Mouse (Mus musculus) ES-E14 (cell line): ENCODE results near the gene Acin1. TPM values are rescaled to one million over a fixed set of nuclear protein-coding genes. Genes with fewer than 3 reads are reported as not detected.

Experiments
- DNase-seq: peaks from one replicate; pipeline ENCODE4 v3.0.0-alpha.2; 2013; ENCODE audit warnings: low read depth, low spot score
- H3K27ac ChIP-seq: 2 replicates; pipeline ENCODE4 v1.5.1; 2012; ENCODE audit warnings: low read depth, mild to moderate bottlenecking, low read length, moderate library complexity, mixed read lengths; ENCODE audit not compliant: poor library complexity, insufficient read depth, severe bottlenecking
- H3K36me3 ChIP-seq: 2 replicates; pipeline ENCODE4 v1.6.1; 2012; ENCODE audit warnings: mild to moderate bottlenecking, low read length, moderate library complexity, mixed read lengths; ENCODE audit not compliant: control insufficient read depth, poor library complexity, insufficient read depth, severe bottlenecking
- H3K4me1 ChIP-seq, 2 experiments: fragments of 150-350 bp in 1 of 2; sonication (generic) in 1 of 2; 2 replicates each; pipeline ENCODE4 v1.6.1; 2012; ENCODE audit warnings: low read length in 2 of 2, mild to moderate bottlenecking in 1 of 2, mixed read lengths in 1 of 2; ENCODE audit not compliant: control insufficient read depth in 2 of 2, insufficient read depth in 2 of 2, poor library complexity in 1 of 2
- H3K4me3 ChIP-seq, 2 experiments: fragments of 150-350 bp in 1 of 2; sonication (generic) in 1 of 2; 2 replicates each; pipeline ENCODE4 v1.5.1; 2012; ENCODE audit warnings: low read length in 2 of 2, low read depth in 1 of 2, mild to moderate bottlenecking in 1 of 2, mixed read lengths in 1 of 2; ENCODE audit not compliant: insufficient read depth in 1 of 2, poor library complexity in 1 of 2, severe bottlenecking in 1 of 2
- H3K9ac ChIP-seq: 2 replicates; pipeline ENCODE4 v1.6.1; 2012; ENCODE audit warnings: low read depth, mild to moderate bottlenecking, low read length, mixed read lengths; ENCODE audit not compliant: poor library complexity, insufficient read depth, severe bottlenecking
- H3K9me3 ChIP-seq: fragments of 150-350 bp; sonication (generic); 2 replicates; pipeline ENCODE4 v1.6.1; 2012; ENCODE audit warnings: low read depth, mild to moderate bottlenecking, low read length; ENCODE audit not compliant: control insufficient read depth, insufficient read depth
- CHD2 ChIP-seq: IDR thresholded peaks from 2 replicates; pipeline ENCODE4 v1.6.1; 2014; ENCODE audit warnings: mild to moderate bottlenecking, low read depth, low read length, inconsistent platforms
- HCFC1 ChIP-seq: IDR thresholded peaks from 2 replicates; pipeline ENCODE4 v1.6.1; 2012; ENCODE audit warnings: low read length, inconsistent platforms, borderline replicate concordance; ENCODE audit not compliant: insufficient read depth
- MAFK ChIP-seq: IDR thresholded peaks from 2 replicates; pipeline ENCODE4 v1.6.1; 2014; ENCODE audit warnings: mild to moderate bottlenecking, low read depth, low read length, inconsistent platforms; ENCODE audit not compliant: insufficient read depth
- ZC3H11A ChIP-seq: IDR thresholded peaks from 2 replicates; pipeline ENCODE4 v1.6.1; 2012; ENCODE audit warnings: low read depth, mild to moderate bottlenecking, inconsistent platforms, low read length, borderline replicate concordance
- ZNF384 ChIP-seq: IDR thresholded peaks from 2 replicates; pipeline ENCODE4 v1.6.1; 2012; ENCODE audit warnings: low read depth, low read length, inconsistent platforms
- in situ Hi-C, 2 experiments: fragments of 600-800 bp; cut with MboI; formaldehyde crosslinking; loops; one replicate each; pipeline ENCODE4 v1.15.1; 2025; ENCODE audit warnings: low sequenced_read_pairs in 2 of 2, inconsistent platforms in 1 of 2; ENCODE audit not compliant: unreplicated experiment in 2 of 2
- total RNA-seq: library from RNA; depleted of rRNA; stranded (reverse); fragments of 300-350 nt; gene quantifications from 2 replicates; pipeline ENCODE4 v1.2.3, GENCODE M21; 2012

The Acin1 gene
- total RNA-seq, 1 experiment: 121 TPM

DNA sequence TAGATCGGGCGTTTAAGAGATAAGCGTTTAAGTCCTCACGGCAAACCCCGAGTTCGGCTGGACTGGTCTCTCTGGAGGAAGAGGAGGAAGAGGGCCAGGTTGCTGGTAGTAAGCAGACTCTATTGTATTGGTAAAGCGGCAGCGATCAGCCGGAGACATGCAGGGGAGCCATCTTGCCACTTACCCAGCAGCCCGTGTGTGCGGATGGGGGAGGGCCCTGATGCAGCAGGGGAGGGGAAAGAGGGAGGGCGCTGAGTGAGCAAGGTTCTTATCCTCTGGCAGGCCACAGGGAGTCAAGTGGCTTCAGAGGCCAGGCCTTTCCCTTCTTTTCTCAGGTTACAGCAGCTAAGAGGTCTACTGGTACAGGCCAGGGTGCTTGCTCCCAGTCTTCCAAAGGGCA is 33.2 kb downstream of the Acin1 start:
- TF ChIP-seq ZNF384 (no peak), ZC3H11A (no peak), MAFK (0 out of 2 replicates have a peak, but pooled peaks have one; percentile 14), CHD2 (no peak), HCFC1 (no peak)
- Histone ChIP-seq H3K27ac (peak overlapping the region; percentile 94), H3K9me3 (no peaks in the 10 kb centered on the region), H3K4me1 (peaks cover 5 to 12% of the 10 kb centered on the region in 2 experiments; a peak in 3 of 4 replicates), H3K4me3 (peak overlapping the region; percentile 82 to 86), H3K36me3 (peaks cover 35% of the 10 kb centered on the region), H3K9ac (peak overlapping the region; percentile 92)
- peak; percentile 73 for DNase-seq
- in situ Hi-C loops: no loop called here

DNA sequence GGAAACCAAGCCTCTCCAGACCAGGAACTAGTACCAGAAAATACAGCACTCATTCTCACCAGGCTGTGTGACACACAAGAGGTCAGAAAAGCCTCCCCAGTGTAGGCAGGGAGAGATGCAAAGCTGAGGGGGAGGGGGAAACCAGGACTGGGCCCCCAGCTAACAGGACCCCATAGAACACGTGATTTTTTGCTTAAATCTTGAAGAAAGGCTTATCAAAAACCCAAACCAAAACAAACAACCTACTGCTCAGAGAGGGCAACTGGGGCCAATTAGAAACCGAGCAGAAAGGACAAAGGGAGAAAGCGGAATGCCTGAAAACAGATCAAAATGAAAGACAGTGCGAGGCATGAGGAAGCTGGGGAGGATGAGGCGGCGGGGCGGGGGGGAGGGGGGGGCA is 33.9 kb downstream of the Acin1 start:
- Histone ChIP-seq H3K4me3 (peak overlapping the region; percentile 82 to 86), H3K27ac (peak overlapping the region; percentile 59; the same call in 1 of the 2 replicates), H3K9me3 (no peaks in the 10 kb centered on the region), H3K9ac (peak overlapping the region; percentile 92; the same call in 1 of the 2 replicates), H3K36me3 (peaks cover 37% of the 10 kb centered on the region), H3K4me1 (peaks cover 5 to 12% of the 10 kb centered on the region in 2 experiments; a peak in 3 of 4 replicates)
- DNase-seq: no peak
- TF ChIP-seq ZNF384: no peak
- TF ChIP-seq MAFK: no peak
- TF ChIP-seq HCFC1: no peak
- no peak for TF ChIP-seq CHD2
- TF ChIP-seq ZC3H11A: no peak
- in situ Hi-C loops: no loop called here

DNA sequence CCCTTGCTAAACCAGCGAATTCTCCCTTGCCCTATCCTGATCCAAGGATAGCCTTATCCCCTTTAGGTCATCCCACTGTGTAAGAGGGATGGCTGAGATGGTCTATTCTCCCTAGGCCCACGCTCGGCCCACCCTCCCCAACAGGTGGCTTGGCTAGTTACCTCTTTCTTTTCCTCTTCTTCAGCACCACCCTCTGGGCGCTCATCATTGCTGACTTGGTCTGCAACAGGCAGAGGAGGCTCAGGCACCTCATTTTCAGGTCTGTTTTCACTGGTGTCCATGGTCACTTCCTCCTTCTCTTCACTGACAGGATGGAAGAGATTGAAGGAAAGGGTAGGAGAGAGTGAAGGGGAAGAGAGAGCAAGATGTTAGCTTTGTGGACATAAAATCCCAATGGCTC is 35.2 kb downstream of the Acin1 start:
- H3K36me3 ChIP-seq: peaks cover 44% of the 10 kb centered on the region
- H3K9me3 ChIP-seq: no peaks in the 10 kb centered on the region
- no peak overlapping the region for H3K27ac ChIP-seq
- no peak overlapping the region for H3K9ac ChIP-seq
- peaks cover 5 to 12% of the 10 kb centered on the region in 2 experiments; a peak in 3 of 4 replicates for H3K4me1 ChIP-seq
- in situ Hi-C loops: no loop called here
- TF ChIP-seq CHD2 (no peak), ZNF384 (no peak), ZC3H11A (no peak), HCFC1 (no peak), MAFK (no peak)
- no peak for DNase-seq
- H3K4me3 ChIP-seq: no peak overlapping the region

DNA sequence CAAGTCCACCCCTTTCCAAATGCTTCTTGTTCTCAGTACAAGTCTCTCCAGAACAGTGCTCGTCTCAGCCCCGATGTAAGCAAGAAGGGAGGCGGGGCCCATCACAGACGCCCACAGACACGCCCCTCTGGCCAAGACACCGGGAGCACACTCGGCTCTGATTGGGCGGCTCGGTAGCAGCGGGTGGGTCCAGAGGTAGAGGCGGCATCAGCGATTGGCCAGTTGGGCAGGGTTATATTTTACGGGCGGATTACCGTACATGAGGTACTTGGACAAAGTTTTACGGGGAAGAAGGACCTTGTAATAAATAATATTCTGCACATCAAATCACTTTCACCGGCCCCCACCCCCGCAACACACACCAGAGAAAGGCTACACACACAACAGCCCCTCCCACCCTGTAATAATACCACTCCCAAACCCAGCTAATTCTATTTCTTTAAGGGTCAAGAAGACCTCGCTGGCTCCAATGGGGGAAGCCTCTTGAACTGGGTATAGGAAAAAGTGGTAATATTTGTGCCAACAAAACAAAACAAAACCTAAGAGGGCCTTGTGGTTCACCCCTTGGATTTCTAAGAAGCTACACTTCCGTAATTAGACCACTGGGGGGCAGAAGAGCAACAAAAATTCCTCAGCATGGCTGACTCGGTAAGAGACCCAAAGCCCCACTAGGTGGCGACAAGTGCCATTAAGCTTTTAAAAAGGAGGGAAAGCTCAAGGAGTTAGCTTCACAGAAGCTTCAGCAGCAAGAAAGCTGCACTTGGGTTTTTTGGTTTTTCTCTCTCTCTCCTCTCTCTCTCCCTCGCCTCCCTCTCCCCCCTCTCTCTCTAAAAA is 35.9 kb downstream of the Acin1 start:
- TF ChIP-seq ZC3H11A: 0 out of 2 replicates have a peak, but pooled peaks have one; percentile 2
- TF ChIP-seq ZNF384: no peak
- 0 out of 2 replicates have a peak, but pooled peaks have one; percentile 14 for TF ChIP-seq MAFK
- peak overlapping the region; percentile 18 to 24; a peak in 3 of 4 replicates for H3K4me3 ChIP-seq
- H3K36me3 ChIP-seq: peaks cover 48% of the 10 kb centered on the region
- H3K9ac ChIP-seq: no peak overlapping the region
- in situ Hi-C loops: no loop called here
- peak; percentile 97 for DNase-seq
- H3K9me3 ChIP-seq: no peaks in the 10 kb centered on the region
- peaks cover 5 to 12% of the 10 kb centered on the region in 2 experiments; a peak in 3 of 4 replicates for H3K4me1 ChIP-seq
- H3K27ac ChIP-seq: no peak overlapping the region
